Mouse (Mus musculus) testis, adult 2 months (tissue): ENCODE measurements around the gene Rad23a. TPM values are rescaled to one million over a fixed set of nuclear protein-coding genes. Genes with fewer than 3 reads are reported as not detected.

Experiments used
- H3K27ac ChIP-seq: fragments of 200-500 bp; 2 replicates; pipeline ENCODE4 v1.5.1; 2012; ENCODE audit warnings: low read depth, low read length; ENCODE audit not compliant: control insufficient read depth, insufficient read depth
- H3K27me3 ChIP-seq: fragments of 200-500 bp; 2 replicates; pipeline ENCODE4 v1.6.1; 2012; ENCODE audit warnings: mild to moderate bottlenecking, low read length, moderate library complexity; ENCODE audit not compliant: control insufficient read depth, insufficient read depth
- H3K36me3 ChIP-seq: fragments of 200-500 bp; 2 replicates; pipeline ENCODE4 v1.6.1; 2012; ENCODE audit warnings: mild to moderate bottlenecking, low read length; ENCODE audit not compliant: control insufficient read depth, insufficient read depth
- H3K4me1 ChIP-seq: fragments of 200-500 bp; 2 replicates; pipeline ENCODE4 v1.6.1; 2012; ENCODE audit warnings: low read length; ENCODE audit not compliant: control insufficient read depth, insufficient read depth
- H3K4me3 ChIP-seq: fragments of 200-500 bp; 2 replicates; pipeline ENCODE4 v1.5.1; 2012; ENCODE audit warnings: low read depth, mild to moderate bottlenecking, low read length, moderate library complexity, mixed read lengths; ENCODE audit not compliant: control insufficient read depth
- CTCF ChIP-seq: fragments of 200-500 bp; IDR thresholded peaks from 2 replicates; pipeline ENCODE4 v1.5.1; 2012; ENCODE audit warnings: low read depth, mild to moderate bottlenecking, inconsistent platforms, low read length, moderate library complexity; ENCODE audit not compliant: control insufficient read depth, insufficient read depth, insufficient replicate concordance
- POLR2A ChIP-seq: fragments of 200-500 bp; IDR thresholded peaks from 2 replicates; pipeline ENCODE4 v1.6.1; 2012; ENCODE audit warnings: low read depth, mild to moderate bottlenecking, inconsistent platforms, low read length, moderate library complexity; ENCODE audit not compliant: control insufficient read depth
- polyA plus RNA-seq: library from polyadenylated mRNA; depleted of rRNA; stranded (reverse); fragments of >200 nt; gene quantifications from 2 replicates; pipeline ENCODE4 v1.2.3, GENCODE M21; 2012

Rad23a gene
- polyA plus RNA-seq, 1 experiment = 106 TPM

DNA sequence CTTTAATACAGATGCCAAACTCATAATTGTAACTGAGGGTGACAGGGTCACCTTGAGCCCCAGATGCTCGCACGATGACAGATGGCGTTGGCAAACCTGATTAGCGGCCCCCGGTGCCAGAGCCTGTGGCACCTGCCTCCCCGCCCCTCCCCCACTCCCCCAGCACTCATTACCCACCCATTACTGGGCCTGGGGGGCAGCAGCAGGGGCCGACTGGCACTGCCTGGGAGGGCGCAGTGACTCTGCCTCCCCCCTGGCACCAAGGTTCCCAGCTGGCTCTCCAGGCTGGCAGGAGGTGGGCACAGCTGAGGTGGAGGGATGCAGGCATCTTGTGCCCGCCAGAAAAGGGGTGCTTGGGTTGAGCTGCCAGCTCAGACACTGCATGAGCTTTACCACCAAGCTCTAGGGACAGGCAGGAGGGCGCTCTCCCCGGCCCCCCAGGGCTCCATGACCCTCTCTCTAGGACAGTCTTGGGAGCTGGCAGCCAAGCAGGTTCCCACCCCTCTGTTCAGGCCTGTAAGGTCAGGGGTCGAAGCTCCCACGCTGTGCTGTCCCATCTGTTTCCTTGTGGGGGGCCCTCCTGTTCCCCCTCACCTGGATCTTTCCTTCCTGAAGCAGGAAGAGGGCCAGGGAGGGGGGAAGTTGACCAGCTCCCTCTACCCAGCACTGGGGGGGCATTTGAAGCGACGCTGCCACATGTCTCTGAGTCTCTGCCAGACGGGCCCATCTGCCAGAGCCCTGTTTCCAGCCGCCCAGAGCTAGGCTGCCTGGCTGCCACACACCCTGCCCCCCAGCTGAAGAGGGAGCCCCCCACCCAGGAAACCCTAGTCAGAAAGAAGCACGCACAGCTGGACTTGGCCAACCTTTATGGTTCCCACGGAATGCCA lies 25.7 kb downstream of the Rad23a start:
- TF ChIP-seq POLR2A (no peak), CTCF (no peak)
- no peaks in the 10 kb centered on the region for H3K36me3 ChIP-seq
- H3K27me3 ChIP-seq = no peaks in the 10 kb centered on the region
- peaks cover 13% of the 10 kb centered on the region for H3K4me1 ChIP-seq
- H3K27ac ChIP-seq = no peak overlapping the region
- H3K4me3 ChIP-seq = peak overlapping the region; percentile 74

DNA sequence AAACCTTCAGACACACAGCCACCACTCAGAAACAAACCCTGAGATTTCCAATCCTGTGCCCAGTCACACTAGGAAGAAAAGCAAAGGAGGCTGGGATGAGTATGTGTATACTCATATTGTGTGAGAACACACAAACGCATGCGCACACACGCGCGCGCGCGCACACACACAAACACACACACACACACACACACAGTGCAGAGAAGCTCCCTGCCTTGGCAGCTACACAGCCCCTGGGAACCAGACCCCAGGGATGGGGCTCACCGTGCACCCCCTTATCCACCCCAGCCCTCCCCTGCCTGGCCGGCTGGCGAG lies 26.3 kb downstream of the Rad23a start:
- TF ChIP-seq POLR2A (no peak), CTCF (no peak)
- Histone ChIP-seq H3K4me1 (peaks cover 13% of the 10 kb centered on the region), H3K36me3 (no peaks in the 10 kb centered on the region), H3K27ac (no peak overlapping the region), H3K4me3 (peak overlapping the region; percentile 73), H3K27me3 (no peaks in the 10 kb centered on the region)

DNA sequence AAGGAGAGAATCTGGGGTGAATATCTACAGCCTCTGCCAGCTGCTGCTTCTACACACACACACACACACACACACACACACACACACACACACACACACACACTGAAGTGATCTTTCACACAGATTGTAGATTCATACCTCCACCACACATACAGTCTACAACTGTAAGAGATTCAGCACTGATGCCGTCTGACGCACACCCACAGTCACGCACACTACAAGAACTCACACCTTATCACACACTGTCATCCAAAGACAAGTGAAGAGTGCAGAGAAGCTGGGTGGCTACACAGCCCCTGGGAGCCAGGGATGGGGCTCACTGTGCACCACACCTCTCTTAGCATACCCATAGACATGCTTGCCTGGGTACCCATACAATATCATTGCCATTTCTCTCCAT lies 26.6 kb downstream of the Rad23a start:
- no peaks in the 10 kb centered on the region for H3K27me3 ChIP-seq
- H3K4me3 ChIP-seq = peak overlapping the region; percentile 73
- no peaks in the 10 kb centered on the region for H3K36me3 ChIP-seq
- H3K27ac ChIP-seq = no peak overlapping the region
- TF ChIP-seq POLR2A (no peak), CTCF (no peak)
- peaks cover 13% of the 10 kb centered on the region for H3K4me1 ChIP-seq

DNA sequence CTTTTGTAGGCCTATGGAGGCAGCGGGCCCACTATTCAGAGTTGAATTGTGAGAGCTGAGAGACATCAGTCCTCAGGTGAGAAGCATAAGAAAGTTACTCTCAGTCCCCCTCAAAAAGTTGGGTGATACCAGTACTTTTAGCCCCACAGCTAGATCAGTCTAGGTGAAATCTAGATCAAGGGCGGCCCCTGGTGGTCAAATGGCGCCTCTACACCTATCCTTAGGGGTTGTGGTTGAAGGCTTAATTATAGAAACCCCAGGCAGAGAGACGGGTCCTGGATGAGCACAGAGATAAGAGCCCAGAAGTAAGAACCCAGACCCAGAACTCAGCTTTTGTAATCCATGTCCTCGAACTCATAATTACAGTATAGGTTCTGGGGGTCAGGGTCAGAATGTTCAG lies 27.4 kb downstream of the Rad23a start:
- no peaks in the 10 kb centered on the region for H3K27me3 ChIP-seq

DNA sequence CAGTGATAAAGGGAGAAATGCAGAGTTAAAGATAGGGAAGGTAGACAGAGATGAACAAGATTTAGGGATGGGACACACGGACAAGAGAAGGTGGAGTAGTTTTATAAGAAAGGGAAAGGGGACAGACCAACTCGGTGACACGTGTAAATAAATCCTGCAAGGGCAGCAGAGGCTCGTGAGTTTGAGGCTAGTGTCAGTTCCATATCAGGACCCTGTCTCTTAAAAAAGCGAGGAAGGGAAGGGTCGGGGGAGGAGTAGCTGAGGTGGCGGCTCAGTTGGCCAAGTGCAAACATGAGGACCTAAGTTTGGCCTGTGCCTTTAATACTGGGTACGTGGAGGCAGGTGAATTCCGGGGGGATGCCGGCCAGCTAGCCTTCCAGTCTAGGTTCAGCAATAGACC lies 29.2 kb downstream of the Rad23a start:
- no peaks in the 10 kb centered on the region for H3K36me3 ChIP-seq
- peak overlapping the region; percentile 89 for H3K4me3 ChIP-seq
- peak overlapping the region; percentile 80 for H3K27ac ChIP-seq
- TF ChIP-seq POLR2A (no peak), CTCF (no peak)
- no peaks in the 10 kb centered on the region for H3K27me3 ChIP-seq
- H3K4me1 ChIP-seq = peaks cover 13% of the 10 kb centered on the region

More for the DNA sequence above, 27.4 kb downstream of the Rad23a start:
- H3K36me3 ChIP-seq = no peaks in the 10 kb centered on the region
- no peak for TF ChIP-seq POLR2A
- peak; percentile 37; the same call in 1 of the 2 replicates for TF ChIP-seq CTCF
- peaks cover 13% of the 10 kb centered on the region for H3K4me1 ChIP-seq
- peak overlapping the region; percentile 68 for H3K4me3 ChIP-seq
- peak overlapping the region; percentile 1; the same call in 1 of the 2 replicates for H3K27ac ChIP-seq

DNA sequence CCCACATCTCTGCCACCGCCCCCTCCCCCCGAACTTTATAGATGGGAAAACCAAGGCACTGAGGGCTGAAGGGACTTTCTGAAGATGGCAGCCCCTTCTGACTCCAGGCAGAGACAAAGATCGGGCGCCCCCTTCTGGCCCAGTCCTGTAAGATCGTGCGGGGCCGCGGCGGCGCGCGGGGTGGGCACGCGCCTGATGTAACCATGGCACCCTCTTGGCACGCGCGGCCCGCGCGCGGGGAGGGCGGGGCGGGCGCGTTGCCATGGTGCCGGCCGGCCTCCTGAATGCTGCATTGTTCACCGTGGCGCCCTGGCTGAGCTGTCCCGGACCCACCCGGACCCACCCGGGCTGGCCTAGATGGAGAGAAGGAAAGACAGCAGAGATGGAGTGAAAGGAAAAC lies 29.6 kb downstream of the Rad23a start:
- H3K4me1 ChIP-seq = peaks cover 11% of the 10 kb centered on the region
- H3K27ac ChIP-seq = peak overlapping the region; percentile 80; the same call in 1 of the 2 replicates
- H3K36me3 ChIP-seq = no peaks in the 10 kb centered on the region
- H3K4me3 ChIP-seq = peak overlapping the region; percentile 89
- no peaks in the 10 kb centered on the region for H3K27me3 ChIP-seq
- TF ChIP-seq POLR2A (peak; percentile 43; the same call in 1 of the 2 replicates), CTCF (peak; percentile 79)

DNA sequence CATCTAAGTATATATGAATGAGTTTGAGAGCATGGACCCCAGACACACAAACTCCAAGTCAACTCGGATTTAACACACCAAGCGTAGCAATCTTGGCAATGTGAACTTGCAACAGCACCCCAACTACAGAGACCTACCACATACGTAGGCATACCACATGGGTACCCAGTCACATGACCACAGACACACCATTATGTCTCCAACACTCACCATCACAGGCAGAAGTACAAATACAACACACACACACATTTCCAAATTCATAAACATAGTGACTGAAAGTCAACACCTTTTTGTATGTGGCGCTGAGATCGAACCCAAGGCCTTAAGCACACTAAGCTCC lies 30.6 kb downstream of the Rad23a start:
- Histone ChIP-seq H3K27ac (no peak overlapping the region), H3K27me3 (no peaks in the 10 kb centered on the region), H3K4me3 (peak overlapping the region; percentile 75), H3K36me3 (no peaks in the 10 kb centered on the region), H3K4me1 (peaks cover 3% of the 10 kb centered on the region)
- no peak for TF ChIP-seq POLR2A
- no peak for TF ChIP-seq CTCF
